Mouse (Mus musculus) thymus, postnatal 10 days (tissue): ENCODE measurements around the gene Kcnj12.

ENCODE experiments used
- DNase-seq, 2 experiments: peaks; one replicate each; pipeline ENCODE4 v3.0.0; 2021; ENCODE audit warnings: low spot score in 2 of 2

Gene Kcnj12

DNA sequence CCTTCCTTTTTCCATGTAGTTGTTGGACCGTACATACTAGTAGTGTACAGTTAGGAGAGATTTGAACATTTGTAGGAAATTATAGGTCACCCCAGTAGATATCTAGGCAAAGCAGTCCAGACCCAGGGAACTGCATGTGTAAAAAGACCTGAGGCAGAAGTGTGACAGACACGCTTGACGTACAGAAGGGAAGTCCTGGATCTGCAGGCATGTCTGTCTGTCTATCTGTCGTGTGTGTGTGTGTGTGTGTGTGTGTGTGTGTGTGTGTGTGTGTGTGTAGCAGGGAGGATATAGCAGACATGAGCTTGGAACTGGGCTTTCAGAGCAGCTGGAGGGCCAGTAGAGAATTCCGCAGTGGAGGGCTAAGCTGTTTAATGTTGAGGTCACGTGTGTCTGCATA lies 87.3 kb downstream of the Kcnj12 start:
- no peak for DNase-seq

DNA sequence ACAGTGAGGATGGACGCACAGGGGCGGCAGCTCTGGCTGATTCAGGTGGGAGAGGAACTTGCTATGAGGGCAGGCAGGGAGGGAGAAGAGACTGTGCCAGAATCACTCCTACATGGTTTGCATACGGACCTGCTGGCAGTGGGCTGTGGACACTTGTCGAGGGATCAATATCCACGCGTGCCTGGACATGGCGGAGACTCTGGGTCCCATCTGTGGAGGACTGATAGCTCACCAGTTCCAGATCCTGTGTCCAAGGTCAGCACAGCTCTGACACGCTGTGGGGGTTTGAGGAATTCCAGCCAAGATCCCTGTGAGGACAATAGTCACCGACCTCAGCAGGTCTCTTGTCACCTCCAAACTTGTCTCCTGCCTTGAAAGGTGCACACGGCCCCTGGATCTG lies 87.7 kb downstream of the Kcnj12 start:
- DNase-seq = no peak

DNA sequence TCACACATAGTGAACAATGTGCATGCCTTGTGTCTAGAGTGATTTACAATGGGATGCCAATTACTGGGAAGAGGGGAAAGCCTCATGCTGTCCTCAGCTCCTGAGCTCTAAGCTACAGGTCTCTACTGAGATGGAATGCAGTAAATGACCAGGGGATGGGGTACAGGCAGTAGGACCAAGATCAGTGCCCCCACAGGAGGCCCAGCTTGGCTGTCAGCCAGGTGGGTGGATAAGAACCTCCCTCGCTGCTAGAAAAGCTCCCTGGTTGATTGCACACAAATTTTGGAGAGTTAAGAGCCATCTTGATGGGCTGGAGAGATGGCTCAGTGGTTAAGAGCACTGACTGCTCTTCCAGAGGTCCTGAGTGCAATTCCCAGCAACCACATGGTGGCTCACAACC lies 88.6 kb downstream of the Kcnj12 start:
- no peak for DNase-seq

DNA sequence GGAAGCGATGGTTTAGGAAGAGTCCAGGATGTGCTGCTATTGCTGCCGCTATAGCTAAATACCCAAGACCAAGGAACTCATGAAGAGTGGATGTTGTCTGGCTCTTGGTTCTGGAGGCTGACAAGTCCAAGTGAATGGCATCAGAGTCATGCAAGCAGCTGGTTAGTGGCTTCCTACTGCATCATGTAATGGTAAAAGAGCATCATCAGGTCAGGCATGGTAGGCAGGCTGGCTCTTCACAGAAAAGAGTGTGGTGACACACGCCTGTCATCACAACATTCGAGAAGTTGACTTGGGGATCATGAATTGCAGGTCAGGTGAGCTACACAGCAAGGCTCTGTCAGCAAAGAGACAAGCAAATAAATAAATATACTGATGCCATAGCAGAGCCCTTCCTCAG lies 89.1 kb downstream of the Kcnj12 start:
- no peak for DNase-seq

DNA sequence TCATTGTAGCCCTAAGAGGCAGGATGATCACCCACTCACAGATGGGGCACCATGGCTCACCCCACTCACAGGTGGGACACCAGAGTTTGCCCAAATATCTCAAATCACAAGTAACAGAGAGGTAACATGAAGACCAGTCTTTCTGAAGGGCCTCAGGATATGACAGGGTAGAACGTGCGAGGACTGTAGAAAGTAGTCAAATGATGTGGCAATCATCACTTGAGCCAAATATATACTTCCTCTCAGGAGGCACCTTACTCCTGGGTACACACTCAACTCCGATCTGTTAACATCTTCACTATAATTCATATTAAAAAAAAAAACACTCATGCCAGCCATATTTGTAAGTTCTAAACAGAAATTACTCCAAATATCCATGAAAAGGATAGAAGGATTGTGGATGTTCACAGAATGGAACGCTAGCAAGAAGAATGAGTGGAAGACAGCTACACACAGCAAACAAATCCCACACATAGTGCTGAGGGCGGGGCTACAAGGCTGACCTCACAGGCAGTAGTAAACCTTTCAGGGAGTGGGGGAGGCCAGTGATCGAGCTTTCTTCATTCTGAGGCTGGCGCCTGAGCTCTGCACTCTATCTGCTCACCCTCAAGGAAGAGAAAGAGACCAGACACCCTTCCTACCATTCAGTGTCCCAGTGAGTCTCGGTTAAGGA lies 90.1 kb downstream of the Kcnj12 start:
- no peak for DNase-seq

DNA sequence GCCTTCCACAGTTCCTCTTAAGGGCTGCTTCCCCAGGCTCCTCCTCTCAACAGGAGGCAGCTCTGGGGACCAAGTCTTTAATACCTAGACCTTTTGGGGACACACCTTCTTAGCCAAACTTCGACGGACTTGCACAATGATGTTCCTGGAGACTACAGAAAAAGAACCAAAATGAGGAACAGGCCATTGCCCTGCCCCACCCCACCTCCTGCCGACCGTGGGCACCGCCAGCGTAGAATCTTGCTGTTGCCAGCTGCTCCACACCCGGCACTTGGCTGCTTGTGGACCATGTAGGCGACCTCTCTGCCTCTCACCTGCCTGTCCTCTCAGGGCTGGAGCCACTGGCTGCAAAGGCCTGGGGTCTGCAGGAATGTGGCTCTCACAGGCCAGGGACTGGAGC lies 93.9 kb downstream of the Kcnj12 start:
- no peak for DNase-seq

DNA sequence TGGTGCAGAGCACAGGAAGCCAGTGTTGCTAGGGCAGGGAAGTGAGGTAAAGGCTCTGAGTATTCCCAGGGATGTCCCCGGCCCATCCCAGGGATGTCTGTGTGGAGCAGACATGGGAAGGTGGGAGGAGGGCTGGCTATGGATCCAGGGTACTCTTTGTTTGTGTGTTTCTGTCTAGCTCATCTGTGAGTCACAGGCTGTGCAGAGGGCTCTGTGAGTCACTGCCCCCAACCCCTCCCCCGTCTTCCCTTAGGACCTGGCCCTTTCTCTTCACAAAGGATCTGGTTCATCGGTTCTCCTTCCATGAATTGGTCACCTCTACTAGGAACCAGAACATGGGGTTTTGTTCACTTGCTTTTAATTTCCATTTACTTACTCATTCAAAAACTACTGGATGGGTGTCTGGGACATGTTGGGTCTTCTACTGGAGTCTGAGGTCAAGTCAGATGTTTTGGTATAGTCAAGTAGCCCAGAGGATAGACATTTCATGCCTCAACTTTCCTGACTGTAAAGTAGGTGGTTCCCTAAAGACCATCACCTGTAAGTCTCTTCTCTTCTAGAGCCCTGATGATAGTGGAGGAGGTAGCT lies 97.7 kb downstream of the Kcnj12 start:
- no peak for DNase-seq
